Mouse (Mus musculus) granulocyte monocyte progenitor cell, adult 5-6 weeks (primary cell): ENCODE data around the gene Zfhx3. TPM values are rescaled to one million over a fixed set of nuclear protein-coding genes. Genes with fewer than 3 reads are reported as not detected.
A peak's percentile ranks its signal among the peaks of the same experiment; 100 is the strongest.

Experiments
- ATAC-seq: replicated peaks from 2 replicates; pipeline ENCODE4 v1.8.0; 2016; ENCODE audit warnings: mild to moderate bottlenecking, moderate TSS enrichment, inconsistent platforms; ENCODE audit not compliant: poor library complexity, severe bottlenecking
- total RNA-seq, 2 experiments: library from RNA; stranded (forward) in 1 of 2; stranded (reverse) in 1 of 2; fragments of 200-712, 200-1000 nt in 1 of 2; fragments of >200 nt in 1 of 2; fragmentation: Nextera tagmentation in 1 of 2; gene quantifications; 2 replicates each; pipeline ENCODE4 v1.2.3; 2014 to 2017

Zfhx3 gene
- total RNA-seq, 2 experiments from 2014 or later = 0.31 to 0.41 TPM

- no peak for ATAC-seq
These were observed 375.2 kb downstream of the Zfhx3 start for GRCm38 (mm10) chr8:108317532-108318093.

GRCm38 (mm10) chr8:108327711-108328110 is 385.3 kb downstream of the Zfhx3 start:
- no peak for ATAC-seq

GRCm38 (mm10) chr8:108348352-108348751 is 405.9 kb downstream of the Zfhx3 start:
- ATAC-seq = no peak

- no peak for ATAC-seq
These were observed 406.3 kb downstream of the Zfhx3 start for GRCm38 (mm10) chr8:108348776-108349175.

- no peak for ATAC-seq
These were observed 412.8 kb downstream of the Zfhx3 start for GRCm38 (mm10) chr8:108355119-108355777.

- ATAC-seq = no peak
These were observed 419.0 kb downstream of the Zfhx3 start for GRCm38 (mm10) chr8:108361402-108361801.

GRCm38 (mm10) chr8:108362421-108362820 is 420.0 kb downstream of the Zfhx3 start:
- ATAC-seq = no peak

GRCm38 (mm10) chr8:108363435-108363834 is 421.0 kb downstream of the Zfhx3 start:
- ATAC-seq = no peak

- ATAC-seq = no peak
These were observed 421.4 kb downstream of the Zfhx3 start for GRCm38 (mm10) chr8:108363856-108364255.

- ATAC-seq = no peak
These were observed 426.6 kb downstream of the Zfhx3 start for GRCm38 (mm10) chr8:108369081-108369480.

GRCm38 (mm10) chr8:108370731-108371130 is 428.3 kb downstream of the Zfhx3 start:
- no peak for ATAC-seq

- no peak for ATAC-seq
These were observed 430.6 kb downstream of the Zfhx3 start for GRCm38 (mm10) chr8:108373046-108373445.

- no peak for ATAC-seq
These were observed 435.6 kb downstream of the Zfhx3 start for GRCm38 (mm10) chr8:108378036-108378435.

GRCm38 (mm10) chr8:108383121-108383520 is 440.7 kb downstream of the Zfhx3 start:
- ATAC-seq = no peak

GRCm38 (mm10) chr8:108387160-108387912 is 444.9 kb downstream of the Zfhx3 start:
- peak; percentile 98 for ATAC-seq

- no peak for ATAC-seq
These were observed 445.4 kb downstream of the Zfhx3 start for GRCm38 (mm10) chr8:108387913-108388274.

GRCm38 (mm10) chr8:108392909-108393308 is 450.5 kb downstream of the Zfhx3 start:
- ATAC-seq = peak; percentile 98

GRCm38 (mm10) chr8:108402149-108402548 is 459.7 kb downstream of the Zfhx3 start:
- peak; percentile 67 for ATAC-seq

GRCm38 (mm10) chr8:108406716-108407494 is 464.5 kb downstream of the Zfhx3 start:
- 0 out of 2 replicates have a peak, but pooled peaks have one; percentile 20 for ATAC-seq

- ATAC-seq = no peak
These were observed 476.9 kb downstream of the Zfhx3 start for GRCm38 (mm10) chr8:108419162-108419844.
